Mouse (Mus musculus) stomach, embryonic 15.5 days (tissue): ENCODE measurements at regions not wholly inside any gene's neighbourhood (a gene's known extent, or its start where the extent isn't known, plus 50 kb on each side); places are given as distances from the start of the nearest gene placed in this dataset.

Experiments
- ATAC-seq: fragments of 200-750 bp; cut with Nextera tagmentation; 2 replicates; pipeline ENCODE4 v1.8.0; 2017; ENCODE audit warnings: low read depth, moderate number of reproducible peaks, moderate TSS enrichment; ENCODE audit not compliant: insufficient read depth, low FRiP score
- H3K27ac ChIP-seq: fragments of 300-500 bp; sonication (generic); 2 replicates; pipeline ENCODE4 v1.5.1; 2015; ENCODE audit warnings: mild to moderate bottlenecking, inconsistent platforms
- H3K27me3 ChIP-seq: fragments of 300-500 bp; sonication (generic); replicated peaks from 2 replicates; pipeline ENCODE4 v1.6.1; 2015; ENCODE audit warnings: inconsistent platforms
- H3K36me3 ChIP-seq: fragments of 300-500 bp; sonication (generic); 2 replicates; pipeline ENCODE4 v1.6.1; 2015; ENCODE audit warnings: inconsistent platforms
- H3K4me1 ChIP-seq: fragments of 300-500 bp; sonication (generic); 2 replicates; pipeline ENCODE4 v1.6.1; 2015; ENCODE audit warnings: inconsistent platforms
- H3K4me2 ChIP-seq: fragments of 300-500 bp; sonication (generic); 2 replicates; pipeline ENCODE4 v1.6.1; 2015; ENCODE audit warnings: mild to moderate bottlenecking, inconsistent platforms
- H3K4me3 ChIP-seq: fragments of 300-500 bp; sonication (generic); replicated peaks from 2 replicates; pipeline ENCODE4 v1.5.1; 2015; ENCODE audit warnings: inconsistent platforms
- H3K9ac ChIP-seq: fragments of 300-500 bp; sonication (generic); 2 replicates; pipeline ENCODE4 v1.6.1; 2015; ENCODE audit warnings: inconsistent platforms
- H3K9me3 ChIP-seq: fragments of 300-500 bp; sonication (generic); 2 replicates; pipeline ENCODE4 v1.6.1; 2016; ENCODE audit warnings: inconsistent platforms
- WGBS: fragments of 180-500 bp; shearing (Covaris S2); methylation state at CpG from one replicate; pipeline ENCODE4 v1.1.7; 2015; 5-methylcytosine and 5-hydroxymethylcytosine counted together

DNA sequence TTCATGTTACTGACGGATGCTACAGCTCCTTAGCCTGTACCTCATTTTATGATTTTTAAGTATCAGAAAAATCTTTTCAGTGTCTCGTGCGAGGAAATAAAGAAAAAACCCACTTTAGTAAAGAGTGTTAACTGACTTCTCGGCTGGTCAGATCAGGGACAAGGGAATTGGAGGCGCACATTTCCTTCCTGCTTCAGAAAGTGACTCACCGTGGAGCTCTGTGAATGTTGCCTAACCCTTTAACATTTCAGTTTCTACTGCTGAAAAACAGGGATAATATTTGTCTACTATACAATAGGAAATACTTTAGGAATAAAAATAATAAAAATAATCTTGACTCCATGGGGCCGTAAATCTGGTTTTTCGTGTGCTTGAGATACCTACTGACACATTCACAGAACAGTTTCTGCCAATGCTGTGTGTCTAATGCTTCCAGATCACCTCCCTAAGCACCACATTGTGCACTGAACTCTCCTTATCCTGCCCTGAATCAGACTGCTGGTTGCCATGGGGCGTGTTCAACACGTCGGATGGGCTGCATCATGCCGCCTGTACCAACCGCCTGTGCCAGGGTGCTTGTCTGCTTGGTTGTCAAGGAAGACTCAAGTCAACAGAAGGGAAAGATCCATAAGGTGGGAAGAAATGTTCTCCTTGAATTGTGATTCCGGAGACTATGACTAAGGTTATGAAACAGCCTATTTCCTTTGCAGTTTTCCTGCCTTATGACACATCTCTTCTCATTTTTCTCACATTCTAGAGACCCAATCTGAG, 246.3 kb downstream of the Ikzf2 start:
- Histone ChIP-seq H3K36me3 (no peaks in the 10 kb centered on the region), H3K9ac (no peak overlapping the region), H3K4me2 (no peak overlapping the region), H3K27ac (no peak overlapping the region), H3K4me1 (no peaks in the 10 kb centered on the region), H3K27me3 (no peaks in the 10 kb centered on the region), H3K4me3 (no peak overlapping the region), H3K9me3 (no peaks in the 10 kb centered on the region)
- no peak for ATAC-seq
- 81% methylated on average over 14 of the region's 14 CpGs for WGBS

DNA sequence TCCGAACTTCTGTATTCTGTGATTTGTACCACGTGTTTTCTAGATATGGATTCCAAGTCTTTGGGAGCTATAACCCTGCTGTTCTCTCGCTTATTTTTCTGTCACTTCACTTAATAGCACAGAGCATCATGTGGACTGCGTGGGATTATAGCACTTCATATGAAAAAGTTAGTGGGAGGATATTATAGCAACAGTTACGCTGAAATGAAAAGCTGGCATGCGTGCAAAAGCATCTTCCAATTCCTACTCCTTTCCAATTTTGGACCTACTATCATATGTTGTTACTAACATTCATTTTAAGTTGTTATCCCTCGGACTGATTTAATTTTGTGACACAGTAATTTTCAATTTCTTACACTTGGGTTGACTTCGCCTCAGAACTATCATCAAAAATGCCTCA, 250.0 kb downstream of the Ikzf2 start:
- Histone ChIP-seq H3K4me1 (no peaks in the 10 kb centered on the region), H3K9ac (no peak overlapping the region), H3K27ac (no peak overlapping the region), H3K4me3 (no peak overlapping the region), H3K27me3 (no peaks in the 10 kb centered on the region), H3K4me2 (no peak overlapping the region), H3K36me3 (no peaks in the 10 kb centered on the region), H3K9me3 (no peaks in the 10 kb centered on the region)
- no peak for ATAC-seq
- 90% methylated on average over 8 of the region's 8 CpGs for WGBS

DNA sequence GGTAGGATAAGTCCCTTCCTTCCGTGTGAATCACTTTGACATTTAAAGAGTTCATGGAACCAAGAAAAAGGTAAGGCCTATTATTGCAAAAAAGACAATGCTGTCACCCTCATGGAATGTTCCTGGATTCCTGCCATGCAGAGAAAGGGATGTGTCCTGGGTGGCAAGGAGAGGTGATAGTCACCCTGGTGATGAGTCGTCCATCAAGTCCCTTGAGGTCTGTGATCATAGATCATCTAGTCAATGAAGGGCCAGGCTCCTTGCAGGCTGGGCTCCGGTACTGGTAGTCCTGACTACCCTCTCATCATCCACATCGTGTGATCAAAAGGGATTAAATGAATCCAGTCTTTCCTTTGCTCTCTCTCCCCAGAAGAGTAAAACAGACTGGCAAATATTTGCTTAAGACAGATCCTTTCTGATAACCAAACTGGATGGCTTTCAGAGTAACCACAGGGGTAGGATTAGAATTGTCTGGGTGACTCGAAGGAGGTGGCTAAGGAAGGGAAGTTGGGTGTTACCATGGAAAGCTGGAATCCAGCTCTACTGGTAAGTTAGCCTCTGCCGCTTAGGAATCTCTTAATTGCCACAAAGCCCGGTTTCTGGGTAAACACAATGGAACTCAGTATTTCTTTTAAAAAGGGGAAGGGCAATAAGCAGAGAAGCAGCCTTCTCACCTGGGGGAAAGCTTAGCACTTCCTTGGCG, 253.2 kb downstream of the Ikzf2 start:
- H3K27me3 ChIP-seq, result no peaks in the 10 kb centered on the region
- no peaks in the 10 kb centered on the region for H3K36me3 ChIP-seq
- H3K9me3 ChIP-seq, result no peaks in the 10 kb centered on the region
- H3K4me2 ChIP-seq, result no peak overlapping the region
- WGBS, result 33% methylated on average over 8 of the region's 8 CpGs
- peak overlapping the region; percentile 40; the same call in 1 of the 2 replicates for H3K27ac ChIP-seq
- ATAC-seq, result no peak
- H3K4me1 ChIP-seq, result no peaks in the 10 kb centered on the region
- H3K9ac ChIP-seq, result no peak overlapping the region
- no peak overlapping the region for H3K4me3 ChIP-seq

DNA sequence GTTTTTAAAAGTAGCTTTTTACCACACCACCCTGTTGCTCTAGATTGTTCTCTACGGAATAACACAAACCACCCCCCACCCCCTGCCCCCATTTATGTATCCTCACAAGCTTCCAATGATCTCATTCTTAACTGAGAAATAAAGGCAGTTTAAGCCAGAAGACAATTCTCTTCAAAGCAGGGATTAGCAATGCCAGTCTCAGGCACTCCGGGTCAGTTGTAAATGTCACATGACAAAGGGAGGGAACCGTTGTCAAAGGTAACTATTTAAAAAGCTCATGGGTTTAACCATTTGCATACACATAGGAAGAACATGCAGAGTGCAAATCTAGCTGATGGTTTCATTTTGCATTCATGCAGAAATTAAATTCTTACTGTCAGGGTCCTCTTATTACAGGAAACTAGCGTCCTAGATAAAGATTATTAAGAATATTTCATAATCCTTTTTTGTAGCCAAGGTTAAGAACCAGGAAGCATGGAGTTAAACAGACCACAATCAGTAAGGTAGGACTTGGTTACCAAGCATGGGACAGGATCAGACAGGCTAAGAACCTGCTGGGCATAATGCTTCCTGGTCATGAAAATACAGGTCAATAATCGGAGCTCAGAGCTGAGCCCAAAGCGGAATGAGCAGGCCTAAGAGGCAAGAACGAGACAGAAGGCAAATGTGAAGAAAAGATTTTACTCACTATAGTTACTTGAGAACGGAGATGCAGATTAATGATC, 256.2 kb downstream of the Ikzf2 start:
- no peak for ATAC-seq
- no peaks in the 10 kb centered on the region for H3K27me3 ChIP-seq
- no peaks in the 10 kb centered on the region for H3K9me3 ChIP-seq
- no peak overlapping the region for H3K9ac ChIP-seq
- H3K4me1 ChIP-seq, result no peaks in the 10 kb centered on the region
- 54% methylated on average over 8 of the region's 8 CpGs for WGBS
- H3K36me3 ChIP-seq, result no peaks in the 10 kb centered on the region
- no peak overlapping the region for H3K4me3 ChIP-seq
- no peak overlapping the region for H3K4me2 ChIP-seq
- H3K27ac ChIP-seq, result no peak overlapping the region

DNA sequence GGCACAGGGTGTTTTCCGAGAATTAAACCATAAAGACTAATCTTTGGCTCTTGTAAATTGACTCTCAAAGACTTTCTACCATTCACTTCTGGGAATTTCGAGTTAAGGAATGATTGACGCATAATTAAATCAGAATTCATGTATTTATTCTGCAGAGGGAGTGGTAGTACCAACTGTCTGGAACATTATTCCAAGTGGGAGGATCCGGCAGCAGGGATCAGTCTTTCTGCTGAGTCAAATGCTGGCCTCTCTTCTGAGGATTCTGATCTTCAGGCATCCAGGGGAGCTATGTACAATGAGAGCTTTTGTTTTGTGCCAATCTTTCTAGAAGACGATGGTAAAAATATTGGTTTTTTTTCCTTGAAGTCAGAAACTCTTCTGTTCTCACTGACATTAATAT, 257.4 kb downstream of the Ikzf2 start:
- Histone ChIP-seq H3K4me3 (no peak overlapping the region), H3K4me2 (no peak overlapping the region), H3K9ac (no peak overlapping the region), H3K27me3 (no peaks in the 10 kb centered on the region), H3K4me1 (no peaks in the 10 kb centered on the region), H3K9me3 (no peaks in the 10 kb centered on the region), H3K27ac (no peak overlapping the region), H3K36me3 (no peaks in the 10 kb centered on the region)
- no peak for ATAC-seq
- 73% methylated on average over 5 of the region's 5 CpGs for WGBS

DNA sequence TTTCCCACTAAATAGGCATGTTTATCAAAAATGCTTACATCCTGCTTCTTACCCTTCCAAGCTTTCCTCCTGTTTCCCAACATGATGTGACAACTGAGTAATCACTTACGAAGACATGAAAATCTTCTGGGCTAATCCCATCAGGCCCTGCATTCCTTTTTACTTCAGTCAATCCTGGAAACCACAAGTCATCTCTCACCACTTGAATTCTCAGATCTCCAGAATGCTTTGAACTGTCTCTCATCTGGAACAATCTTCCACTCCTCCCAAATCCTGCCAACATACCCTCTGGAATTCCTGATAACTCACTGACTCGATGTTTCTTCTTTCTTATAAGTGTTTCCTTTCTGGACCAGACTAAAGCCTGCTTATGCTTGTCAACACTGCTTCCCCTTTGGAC, 289.4 kb downstream of the Ikzf2 start:
- ATAC-seq, result no peak
- H3K4me3 ChIP-seq, result no peak overlapping the region
- H3K9ac ChIP-seq, result no peak overlapping the region
- H3K4me2 ChIP-seq, result no peak overlapping the region
- H3K4me1 ChIP-seq, result no peaks in the 10 kb centered on the region
- H3K27ac ChIP-seq, result no peak overlapping the region
- H3K9me3 ChIP-seq, result no peaks in the 10 kb centered on the region
- H3K27me3 ChIP-seq, result no peaks in the 10 kb centered on the region
- WGBS, result 80% methylated on average over 2 of the region's 2 CpGs
- H3K36me3 ChIP-seq, result no peaks in the 10 kb centered on the region

DNA sequence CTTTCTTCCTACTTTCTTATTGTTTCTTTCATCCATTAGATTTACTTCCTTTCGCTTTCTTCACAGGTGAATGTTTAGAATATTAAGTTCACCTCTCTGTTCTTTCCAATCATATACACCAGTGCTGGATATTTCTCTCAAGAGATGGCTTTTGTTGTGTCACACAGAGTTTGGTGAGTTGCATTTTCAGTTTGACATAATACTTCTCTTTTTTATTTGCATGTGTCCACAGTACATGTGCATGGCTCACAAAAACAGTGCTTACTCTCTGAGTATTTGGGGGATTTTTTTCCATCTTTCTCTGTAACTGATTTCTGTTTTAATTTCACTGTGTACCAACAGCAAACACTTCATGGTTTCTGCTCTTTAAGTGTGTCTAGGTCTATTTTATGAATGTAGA, 274.5 kb upstream of the Erbb4 start:
- Histone ChIP-seq H3K9me3 (no peaks in the 10 kb centered on the region), H3K4me2 (no peak overlapping the region), H3K27ac (no peak overlapping the region), H3K9ac (no peak overlapping the region), H3K27me3 (no peaks in the 10 kb centered on the region), H3K4me3 (no peak overlapping the region), H3K36me3 (no peaks in the 10 kb centered on the region), H3K4me1 (no peaks in the 10 kb centered on the region)
- WGBS, result 93% methylated on average over 1 of the region's 1 CpGs
- ATAC-seq, result no peak

DNA sequence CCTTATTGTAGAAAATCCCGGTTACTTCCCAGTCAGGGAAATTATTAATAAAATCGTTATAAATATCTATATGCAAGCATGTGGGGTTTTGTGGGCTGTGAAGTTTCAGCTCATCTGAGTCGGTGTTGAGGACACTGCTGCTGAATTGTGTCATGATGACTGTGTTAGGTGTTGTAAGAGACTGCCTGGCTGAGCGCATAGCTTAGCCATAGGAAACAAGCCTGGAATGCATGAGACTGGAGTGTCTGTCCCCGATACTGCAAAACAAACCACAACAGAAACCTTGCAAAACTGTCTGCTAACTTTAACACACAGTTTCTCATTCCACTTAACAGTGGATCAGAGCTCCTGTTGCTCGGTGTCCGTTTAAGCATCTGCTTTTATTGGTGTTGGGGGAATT, 271.9 kb upstream of the Erbb4 start:
- H3K4me3 ChIP-seq, result no peak overlapping the region
- no peak overlapping the region for H3K4me2 ChIP-seq
- H3K4me1 ChIP-seq, result no peaks in the 10 kb centered on the region
- no peaks in the 10 kb centered on the region for H3K9me3 ChIP-seq
- no peaks in the 10 kb centered on the region for H3K36me3 ChIP-seq
- no peaks in the 10 kb centered on the region for H3K27me3 ChIP-seq
- no peak overlapping the region for H3K9ac ChIP-seq
- no peak overlapping the region for H3K27ac ChIP-seq
- WGBS, result 84% methylated on average over 7 of the region's 7 CpGs
- ATAC-seq, result no peak

DNA sequence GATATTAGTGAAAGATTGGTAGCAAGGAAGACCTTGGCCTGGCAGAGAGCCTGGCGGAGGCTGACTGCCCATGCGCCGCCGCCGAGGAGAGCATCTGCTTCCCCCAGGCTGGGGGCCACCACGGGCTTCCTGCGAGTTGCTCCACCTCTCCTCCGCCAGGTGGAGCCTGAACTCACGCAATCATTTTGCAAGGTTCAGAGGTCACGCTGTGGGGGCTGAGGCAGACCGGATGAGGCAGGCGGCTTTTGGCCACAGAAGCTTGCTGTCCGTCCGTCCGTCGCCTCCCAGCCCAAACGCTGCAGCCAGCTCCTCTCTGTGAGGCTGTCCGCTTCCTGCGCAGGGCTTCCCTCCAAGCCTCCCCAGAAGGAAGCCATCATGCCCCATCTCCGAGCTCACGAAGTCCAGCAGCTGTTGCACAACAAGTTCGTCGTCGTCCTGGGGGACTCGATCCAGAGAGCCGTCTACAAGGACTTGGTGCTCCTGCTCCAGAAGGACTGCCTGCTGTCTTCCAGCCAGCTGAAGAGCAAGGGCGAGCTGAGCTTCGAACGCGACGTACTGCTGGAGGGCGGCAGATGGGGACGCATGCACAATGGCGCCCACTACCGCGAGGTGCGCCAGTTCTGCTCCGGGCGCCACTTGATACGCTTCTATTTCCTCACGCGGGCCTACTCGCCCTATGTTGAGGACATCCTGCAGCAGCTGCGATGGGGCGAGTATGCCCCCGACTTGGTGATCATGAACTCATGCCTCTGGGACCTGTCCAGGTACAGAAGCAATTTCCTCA, 269.3 kb upstream of the Erbb4 start:
- Histone ChIP-seq H3K27ac (no peak overlapping the region), H3K4me1 (no peaks in the 10 kb centered on the region), H3K27me3 (no peaks in the 10 kb centered on the region), H3K9ac (no peak overlapping the region), H3K9me3 (no peaks in the 10 kb centered on the region), H3K4me3 (no peak overlapping the region), H3K4me2 (no peak overlapping the region), H3K36me3 (no peaks in the 10 kb centered on the region)
- no peak for ATAC-seq
- 94% methylated on average over 46 of the region's 46 CpGs for WGBS

DNA sequence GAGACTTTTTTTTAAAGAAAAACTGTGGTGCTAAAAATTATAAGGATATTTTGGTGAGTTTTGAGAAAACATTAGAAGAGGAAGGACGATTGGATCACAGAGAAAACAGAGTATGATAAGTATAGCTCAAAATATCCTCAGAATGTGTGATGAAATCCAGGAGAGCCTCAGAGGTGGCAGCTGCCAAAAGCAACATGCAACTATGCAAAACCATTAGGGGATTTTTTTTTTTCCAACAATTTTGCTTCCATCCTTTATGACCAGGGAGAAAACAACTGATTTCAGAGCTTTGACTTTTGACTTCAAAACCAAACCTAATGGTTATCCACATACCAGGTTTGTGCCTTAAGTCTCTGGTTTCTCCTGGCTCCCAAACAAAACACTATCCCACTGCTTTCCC, 267.4 kb upstream of the Erbb4 start:
- no peaks in the 10 kb centered on the region for H3K36me3 ChIP-seq
- 43% methylated on average over 1 of the region's 1 CpGs for WGBS
- no peak overlapping the region for H3K4me2 ChIP-seq

DNA sequence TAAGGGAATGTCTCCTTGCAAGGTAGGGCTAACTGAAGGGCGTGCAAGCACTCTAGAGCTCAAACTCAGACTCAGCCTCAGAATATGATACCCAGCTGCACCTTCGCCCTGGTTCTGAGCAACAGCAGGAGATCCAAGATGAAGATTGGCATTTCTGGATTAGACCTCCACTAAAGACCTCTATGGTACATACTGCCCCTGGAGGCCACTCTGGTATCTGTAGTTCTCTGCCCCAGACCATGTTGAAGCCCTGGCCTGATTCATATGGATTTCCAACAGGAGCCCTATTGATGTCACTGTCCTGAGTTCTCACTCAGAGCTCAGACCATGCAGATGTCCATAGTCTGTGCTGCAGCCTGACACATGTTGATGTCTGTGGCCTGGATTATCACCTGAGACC, 262.2 kb upstream of the Erbb4 start:
- no peak for ATAC-seq
- Histone ChIP-seq H3K4me2 (no peak overlapping the region), H3K9ac (no peak overlapping the region), H3K4me3 (no peak overlapping the region), H3K27me3 (no peaks in the 10 kb centered on the region), H3K4me1 (no peaks in the 10 kb centered on the region), H3K27ac (no peak overlapping the region), H3K36me3 (no peaks in the 10 kb centered on the region), H3K9me3 (no peaks in the 10 kb centered on the region)
- 77% methylated on average over 2 of the region's 2 CpGs for WGBS

More for the DNA sequence above, 267.4 kb upstream of the Erbb4 start:
- no peak overlapping the region for H3K4me3 ChIP-seq
- H3K9ac ChIP-seq, result no peak overlapping the region
- H3K27me3 ChIP-seq, result no peaks in the 10 kb centered on the region
- no peak overlapping the region for H3K27ac ChIP-seq
- no peaks in the 10 kb centered on the region for H3K9me3 ChIP-seq
- no peak for ATAC-seq
- no peaks in the 10 kb centered on the region for H3K4me1 ChIP-seq
